In genomic region chr5:136583666-136584464, GRCm38 (mm10) we compare ENCODE assay signal across 15 mouse cellular contexts. TPM values are rescaled to one million over a fixed set of nuclear protein-coding genes. Genes with fewer than 3 reads are reported as not detected.
DNase-seq lines count a peak whose midpoint lies in the region; ATAC-seq and TF ChIP-seq lines count a peak whose summit lies in the region.
"Had no signal": no experiment of that assay in that cellular context is flagged by ENCODE, and none has a peak within 500 bp of the region (broad histone marks: within the 10 kb centered on the region; RNA-seq: fewer than 3 reads in every experiment).

No protein-coding gene starts in this region.

- no peak overlapping the region for H3K4me2 ChIP-seq in midbrain, embryonic 11.5 days
- no peak overlapping the region for H3K4me2 ChIP-seq in midbrain, embryonic 16.5 days (ENCODE audit: low read length)
- H3K4me2 ChIP-seq in neural tube, embryonic 15.5 days: no peak overlapping the region
- H3K4me2 ChIP-seq in forebrain, embryonic 12.5 days: no peak overlapping the region
- H3K4me2 ChIP-seq: embryonic facial prominence, embryonic 15.5 days; heart, embryonic 13.5 days; intestine, embryonic 15.5 days had no signal

- no peak for TF ChIP-seq CTCF in small intestine, adult 2 months (IDR thresholded peaks at IDR 0.05; ENCODE audit: extremely low read depth, insufficient read length, insufficient replicate concordance, low read depth, low read length)

- no peak overlapping the region for H3K9ac ChIP-seq in midbrain, embryonic 11.5 days (ENCODE audit: low read length)
- H3K9ac ChIP-seq in midbrain, embryonic 16.5 days (ENCODE audit: low read depth, low read length): no peak overlapping the region
- H3K9ac ChIP-seq in neural tube, embryonic 15.5 days (replicated peaks): no peak overlapping the region
- H3K9ac ChIP-seq in forebrain, embryonic 12.5 days: no peak overlapping the region
- H3K9ac ChIP-seq: embryonic facial prominence, embryonic 15.5 days; heart, embryonic 13.5 days; intestine, embryonic 15.5 days had no signal

- TF ChIP-seq POLR2A in small intestine, adult 2 months (IDR thresholded peaks at IDR 0.05; ENCODE audit: low read depth, low read length): no peak

- H3K36me3 ChIP-seq in midbrain, embryonic 11.5 days (ENCODE audit: control insufficient read depth, insufficient read depth, low read length): no peaks in the 10 kb centered on the region
- H3K36me3 ChIP-seq in midbrain, embryonic 16.5 days (ENCODE audit: control insufficient read depth, insufficient read depth, low read length): no peaks in the 10 kb centered on the region
- H3K36me3 ChIP-seq in small intestine, adult 2 months (ENCODE audit: control insufficient read depth, insufficient read depth, low read length): no peaks in the 10 kb centered on the region
- no peaks in the 10 kb centered on the region for H3K36me3 ChIP-seq in neural tube, embryonic 15.5 days
- no peaks in the 10 kb centered on the region for H3K36me3 ChIP-seq in forebrain, embryonic 12.5 days (replicated peaks)
- H3K36me3 ChIP-seq: embryonic facial prominence, embryonic 15.5 days; heart, embryonic 13.5 days; intestine, embryonic 15.5 days had no signal

- 78% methylated on average over 4 of the region's 4 CpGs for WGBS in midbrain, embryonic 11.5 days
- WGBS in midbrain, embryonic 16.5 days: 70% methylated on average over 4 of the region's 4 CpGs
- 49% methylated on average over 4 of the region's 4 CpGs for WGBS in small intestine, adult 2 months
- 78% methylated on average over 4 of the region's 4 CpGs for WGBS in neural tube, embryonic 15.5 days
- 74% methylated on average over 4 of the region's 4 CpGs for WGBS in forebrain, embryonic 12.5 days

- peaks cover 2% of the 10 kb centered on the region; the same call in 1 of the 2 replicates for H3K9me3 ChIP-seq in midbrain, embryonic 11.5 days (ENCODE audit: control insufficient read depth, low read length)
- 0 out of 2 replicates have a peak, but pooled peaks cover 3% of the 10 kb centered on the region for H3K9me3 ChIP-seq in midbrain, embryonic 16.5 days (replicated peaks; ENCODE audit: control insufficient read depth, low read length, poor library complexity, severe bottlenecking)
- no peaks in the 10 kb centered on the region for H3K9me3 ChIP-seq in neural tube, embryonic 15.5 days (replicated peaks)
- H3K9me3 ChIP-seq in forebrain, embryonic 12.5 days: no peaks in the 10 kb centered on the region
- H3K9me3 ChIP-seq: embryonic facial prominence, embryonic 15.5 days; intestine, embryonic 15.5 days had no signal

- H3K27ac ChIP-seq in midbrain, embryonic 11.5 days (ENCODE audit: low read depth, low read length): no peak overlapping the region
- H3K27ac ChIP-seq in midbrain, embryonic 16.5 days (ENCODE audit: low read length): no peak overlapping the region
- H3K27ac ChIP-seq in small intestine, adult 2 months (ENCODE audit: insufficient read depth, low read depth, low read length): peak overlapping the region; percentile 48
- no peak overlapping the region for H3K27ac ChIP-seq in neural tube, embryonic 15.5 days (replicated peaks)
- H3K27ac ChIP-seq in forebrain, embryonic 12.5 days: no peak overlapping the region
- H3K27ac ChIP-seq: embryonic facial prominence, embryonic 15.5 days; heart, embryonic 13.5 days; intestine, embryonic 15.5 days had no signal

- peak; percentile 62 for DNase-seq in midbrain, embryonic 11.5 days (ENCODE audit: low spot score, missing footprints)
- DNase-seq in ES-CJ7 (ENCODE audit: low read depth, low spot score): peak; percentile 53
- DNase-seq: cerebellum, postnatal 14 days; gastrocnemius, postnatal 25 days; thymus, postnatal 36 days had no signal

- peaks cover 16% of the 10 kb centered on the region for H3K27me3 ChIP-seq in midbrain, embryonic 11.5 days (ENCODE audit: control insufficient read depth, insufficient read depth, low read length)
- H3K27me3 ChIP-seq in midbrain, embryonic 16.5 days (ENCODE audit: control insufficient read depth, insufficient read depth, low read depth, low read length): peaks cover 14% of the 10 kb centered on the region
- no peaks in the 10 kb centered on the region; the same call in 1 of the 2 replicates for H3K27me3 ChIP-seq in small intestine, adult 2 months (ENCODE audit: control insufficient read depth, insufficient read depth, low read length)
- peaks cover 23% of the 10 kb centered on the region for H3K27me3 ChIP-seq in neural tube, embryonic 15.5 days (replicated peaks)
- H3K27me3 ChIP-seq in forebrain, embryonic 12.5 days: peaks cover 39% of the 10 kb centered on the region

- no peak for ATAC-seq in midbrain, embryonic 11.5 days (ENCODE audit: low FRiP score)
- ATAC-seq in midbrain, embryonic 16.5 days: no peak
- ATAC-seq in common myeloid progenitor, adult 5-6 weeks (replicated peaks; ENCODE audit: low read depth, poor library complexity, severe bottlenecking): peak; percentile 67
- ATAC-seq in neural tube, embryonic 15.5 days (ENCODE audit: low FRiP score): no peak
- no peak for ATAC-seq in forebrain, embryonic 12.5 days (ENCODE audit: low FRiP score)
- ATAC-seq: forebrain, embryonic 16.5 days had no signal

- no peak overlapping the region for H3K4me3 ChIP-seq in midbrain, embryonic 11.5 days (ENCODE audit: low read depth, low read length)
- no peak overlapping the region for H3K4me3 ChIP-seq in midbrain, embryonic 16.5 days (ENCODE audit: low read depth, low read length)
- H3K4me3 ChIP-seq in small intestine, adult 2 months (ENCODE audit: low read depth, low read length): no peak overlapping the region
- no peak overlapping the region for H3K4me3 ChIP-seq in neural tube, embryonic 15.5 days (replicated peaks)
- no peak overlapping the region for H3K4me3 ChIP-seq in forebrain, embryonic 12.5 days (replicated peaks)
- H3K4me3 ChIP-seq: embryonic facial prominence, embryonic 15.5 days; heart, embryonic 13.5 days; intestine, embryonic 15.5 days; megakaryocyte, embryonic 14.5 days had no signal

- H3K4me1 ChIP-seq in midbrain, embryonic 11.5 days (ENCODE audit: control insufficient read depth, insufficient read depth, low read length): no peaks in the 10 kb centered on the region
- peaks cover 7% of the 10 kb centered on the region; the same call in 1 of the 2 replicates for H3K4me1 ChIP-seq in midbrain, embryonic 16.5 days (ENCODE audit: control insufficient read depth, insufficient read depth, low read length)
- peaks cover 16% of the 10 kb centered on the region for H3K4me1 ChIP-seq in small intestine, adult 2 months (ENCODE audit: control insufficient read depth, insufficient read depth, insufficient read length, low read length)
- H3K4me1 ChIP-seq in neural tube, embryonic 15.5 days: peaks cover 14% of the 10 kb centered on the region
- H3K4me1 ChIP-seq in forebrain, embryonic 12.5 days: peaks cover 10% of the 10 kb centered on the region; the same call in 1 of the 2 replicates

RNA-seq across cellular contexts. Expression of gene Cux1, which starts 16.6 kb away (rescaled TPM):
- 117 and 130 TPM in 2 replicates for polyA plus RNA-seq in midbrain, embryonic 11.5 days (2014; fragmentation: Nextera tagmentation; extraction: Ambion mirVana)
- 109 and 117 TPM in 2 replicates for polyA plus RNA-seq in midbrain, embryonic 16.5 days (2015; fragmentation: Nextera tagmentation; extraction: Ambion mirVana)
- 158 and 202 TPM in 2 replicates for total RNA-seq in common myeloid progenitor, adult 5-6 weeks (2017)
- 17.0 and 42.1 TPM in 2 replicates for polyA plus RNA-seq in small intestine, adult 2 months (2012; rRNA removed)
- polyA plus RNA-seq in neural tube, embryonic 15.5 days (2015; fragmentation: Nextera tagmentation; extraction: Ambion mirVana): 87.8 and 96.6 TPM in 2 replicates
- polyA plus RNA-seq in forebrain, embryonic 12.5 days (2016; fragmentation: Nextera tagmentation; extraction: Ambion mirVana): 157 and 165 TPM in 2 replicates
